Mouse (Mus musculus) right cerebral cortex, postnatal 25 days (tissue): ENCODE measurements around the gene Msh6.
A peak's percentile ranks its signal among the peaks of the same experiment; 100 is the strongest.
"Not testable (repeated sequence)": the region's sequence is repeated elsewhere in the genome, so short reads cannot be mapped to it uniquely, and the experiment has no call there.

Source experiments
- DNase-seq: peaks from one replicate; pipeline ENCODE4 v3.0.0; 2022

Gene Msh6

DNA sequence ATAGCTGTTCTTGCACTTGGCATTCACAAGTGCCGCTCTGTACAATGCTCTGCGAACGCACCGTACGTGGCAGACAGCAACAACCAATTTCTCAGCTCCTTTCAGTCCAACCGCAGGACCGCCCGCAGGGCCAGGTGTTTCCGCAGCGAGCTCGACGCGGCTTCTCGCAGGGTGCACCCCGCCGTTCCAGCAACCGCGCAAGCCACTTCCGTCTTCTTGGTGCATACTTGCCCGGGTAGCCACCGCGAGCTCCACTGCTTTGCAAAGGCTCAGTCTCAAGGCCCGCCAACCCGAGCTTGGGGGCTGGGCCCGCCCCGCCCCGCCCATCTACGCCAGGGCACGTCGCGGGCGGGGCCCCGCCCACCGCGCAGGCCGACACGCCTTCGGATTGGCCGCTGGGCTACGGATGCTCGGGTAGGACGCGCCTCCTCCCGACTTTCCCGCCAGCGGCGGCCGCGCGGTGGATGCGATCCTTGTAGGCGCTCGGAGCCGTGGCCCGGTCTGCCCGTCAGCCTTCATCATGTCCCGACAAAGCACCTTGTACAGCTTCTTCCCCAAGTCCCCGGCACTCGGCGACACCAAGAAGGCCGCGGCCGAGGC, at the start of gene Msh6:
TSS of gene Msh6 (plus strand) at position 434 of the 600 bp plus-strand sequence.
- DNase-seq: peak; percentile 85

DNA sequence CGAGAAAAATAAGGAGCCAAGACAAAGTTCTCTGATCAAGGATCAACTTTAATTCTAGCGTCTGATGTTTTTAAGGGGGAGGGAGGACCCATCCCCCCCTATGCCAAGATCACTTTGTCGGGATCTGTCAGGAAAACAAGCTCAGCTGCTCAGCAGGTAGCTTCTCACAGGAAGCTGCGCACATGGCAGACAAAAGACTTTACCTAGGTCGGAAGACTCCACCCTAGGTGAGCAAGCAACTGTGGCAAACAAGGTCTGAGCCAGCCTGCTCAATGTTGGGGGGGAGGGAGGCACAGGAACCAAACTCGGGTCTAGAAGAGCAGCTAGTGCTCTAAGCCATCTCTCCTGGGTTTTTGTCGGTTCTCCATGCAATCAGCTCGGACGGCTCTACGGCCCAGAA, 40.5 kb upstream of the Msh6 start:
- no peak for DNase-seq

DNA sequence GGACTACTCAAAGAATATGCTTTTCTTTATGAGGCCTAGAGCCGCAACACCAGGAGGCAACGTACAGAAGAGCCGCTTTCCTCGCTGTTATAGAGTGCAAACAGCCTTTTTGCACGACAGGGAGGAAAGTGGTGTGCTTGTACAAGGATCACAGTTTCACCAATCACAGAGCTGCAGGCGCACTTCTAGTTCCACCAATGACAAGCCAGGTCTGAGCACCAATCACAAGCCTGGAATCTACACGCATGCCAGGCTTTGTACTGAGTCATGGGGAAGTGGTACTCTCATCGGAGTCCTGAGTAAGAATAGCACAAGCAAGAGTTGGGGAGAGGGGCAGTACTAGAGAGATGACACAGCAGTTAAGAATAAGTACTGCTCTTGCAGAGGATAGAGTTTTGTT, 40.1 kb upstream of the Msh6 start:
- DNase-seq: no peak

GRCm38 (mm10) chr17:87936156-87936555, 38.7 kb upstream of the Msh6 start:
- DNase-seq: no peak

- peak; percentile 82 for DNase-seq
Observed at GRCm38 (mm10) chr17:87948965-87949584, 25.8 kb upstream of the Msh6 start.

DNA sequence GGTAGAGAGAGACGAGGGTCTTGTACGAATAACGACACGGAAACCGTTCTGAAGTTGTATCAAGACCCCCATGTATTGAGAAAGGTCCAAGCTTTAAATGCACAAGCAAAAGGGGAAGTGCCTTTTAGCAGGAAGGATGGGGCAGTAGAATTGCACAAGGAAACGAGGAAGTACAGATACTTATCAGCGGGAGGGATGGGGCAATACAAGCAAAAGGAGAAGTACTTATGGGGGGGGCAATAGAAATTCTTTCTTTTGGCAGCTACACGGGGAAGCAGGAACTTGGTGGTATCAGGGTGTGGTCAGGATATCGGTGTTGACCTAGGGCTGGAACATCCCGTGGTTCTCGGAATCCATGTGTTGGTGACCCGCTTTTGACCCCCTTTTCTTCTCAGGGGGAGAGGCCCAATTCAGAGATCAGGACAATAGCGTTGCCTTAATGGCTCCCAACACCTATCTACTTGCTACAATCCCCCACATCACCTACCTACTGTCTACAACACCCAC, 20.2 kb upstream of the Msh6 start:
- DNase-seq: not testable (repeated sequence)

GRCm38 (mm10) chr17:87957096-87957840, 17.6 kb upstream of the Msh6 start:
- DNase-seq: no peak

GRCm38 (mm10) chr17:87958283-87958682, 16.6 kb upstream of the Msh6 start:
- no peak for DNase-seq

- not testable (repeated sequence) for DNase-seq
Observed at GRCm38 (mm10) chr17:87959406-87959805, 15.5 kb upstream of the Msh6 start.

GRCm38 (mm10) chr17:87959931-87960330, 14.9 kb upstream of the Msh6 start:
- DNase-seq: not testable (repeated sequence)

DNA sequence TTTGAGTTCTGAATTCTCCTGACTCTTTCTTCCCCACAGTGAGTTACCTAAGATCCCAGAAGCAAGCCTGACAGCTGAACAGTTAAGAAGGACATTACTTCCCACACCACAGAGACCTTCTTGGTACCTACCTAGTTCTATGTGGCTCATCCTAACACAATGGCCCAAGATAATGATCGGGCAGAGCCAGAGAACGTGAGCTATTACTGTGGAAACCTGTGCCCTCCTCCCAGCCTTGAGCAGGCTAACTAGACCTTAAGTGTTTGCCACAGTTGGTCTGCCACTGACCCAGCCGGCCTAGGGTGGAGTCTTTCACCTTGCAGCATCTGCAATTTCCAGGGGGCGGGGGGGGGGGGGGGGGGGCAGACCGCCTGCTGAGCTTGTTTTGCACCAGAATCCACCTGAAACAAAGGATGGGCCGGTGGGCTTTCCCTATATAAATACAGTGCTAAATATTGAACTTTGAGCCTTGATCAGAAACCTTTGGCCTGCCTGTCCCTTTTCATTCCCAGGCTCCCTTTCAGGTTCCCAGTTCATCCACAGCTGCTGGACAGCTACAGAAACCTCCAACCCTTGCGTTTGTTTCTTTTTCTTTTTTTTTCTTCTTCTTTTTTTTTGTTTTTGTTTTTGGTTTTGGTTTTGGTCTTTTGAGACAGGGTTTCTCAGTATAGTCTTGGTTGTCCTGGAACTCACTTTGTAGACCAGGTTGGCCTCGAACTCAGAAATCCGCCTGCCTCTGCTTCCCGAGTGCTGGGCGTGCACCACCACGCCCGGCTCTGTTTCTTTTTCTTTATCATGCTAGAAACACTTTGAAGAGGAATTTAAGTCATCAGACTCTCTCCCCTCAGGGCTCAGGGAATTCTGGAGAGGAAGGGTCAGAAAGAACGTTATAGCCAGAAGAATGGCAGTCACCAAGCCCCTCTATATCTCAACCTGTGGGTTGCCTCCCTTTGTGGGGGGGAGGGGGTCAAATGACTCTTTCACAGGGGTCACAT, 11.5 kb upstream of the Msh6 start:
- DNase-seq: no peak

GRCm38 (mm10) chr17:87968483-87968926, 6.4 kb upstream of the Msh6 start:
- not testable (repeated sequence) for DNase-seq

GRCm38 (mm10) chr17:87971696-87972591, 2.9 kb upstream of the Msh6 start:
- not testable (repeated sequence) for DNase-seq

DNA sequence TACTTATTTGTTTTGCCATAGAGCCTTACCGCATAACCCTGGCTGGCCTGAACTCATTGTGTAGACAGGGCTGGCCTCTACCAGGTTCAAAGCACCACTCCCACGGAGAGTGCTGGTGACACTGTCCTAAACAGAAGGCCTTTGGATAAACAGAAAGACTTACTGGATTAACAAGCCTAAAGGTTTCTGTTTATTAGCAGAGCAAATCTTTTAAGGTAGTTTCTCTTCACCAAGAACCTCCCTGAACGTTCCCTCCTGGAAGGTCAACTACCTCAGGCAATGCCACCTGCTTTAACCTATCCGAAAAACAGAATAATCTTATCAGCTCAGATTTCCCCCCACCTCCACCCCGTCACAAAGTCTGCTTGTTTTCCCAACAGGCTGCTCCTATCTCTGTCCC, 2.0 kb upstream of the Msh6 start:
- DNase-seq: no peak

- DNase-seq: no peak
Observed at GRCm38 (mm10) chr17:87973261-87974167, 1.3 kb upstream of the Msh6 start.

DNA sequence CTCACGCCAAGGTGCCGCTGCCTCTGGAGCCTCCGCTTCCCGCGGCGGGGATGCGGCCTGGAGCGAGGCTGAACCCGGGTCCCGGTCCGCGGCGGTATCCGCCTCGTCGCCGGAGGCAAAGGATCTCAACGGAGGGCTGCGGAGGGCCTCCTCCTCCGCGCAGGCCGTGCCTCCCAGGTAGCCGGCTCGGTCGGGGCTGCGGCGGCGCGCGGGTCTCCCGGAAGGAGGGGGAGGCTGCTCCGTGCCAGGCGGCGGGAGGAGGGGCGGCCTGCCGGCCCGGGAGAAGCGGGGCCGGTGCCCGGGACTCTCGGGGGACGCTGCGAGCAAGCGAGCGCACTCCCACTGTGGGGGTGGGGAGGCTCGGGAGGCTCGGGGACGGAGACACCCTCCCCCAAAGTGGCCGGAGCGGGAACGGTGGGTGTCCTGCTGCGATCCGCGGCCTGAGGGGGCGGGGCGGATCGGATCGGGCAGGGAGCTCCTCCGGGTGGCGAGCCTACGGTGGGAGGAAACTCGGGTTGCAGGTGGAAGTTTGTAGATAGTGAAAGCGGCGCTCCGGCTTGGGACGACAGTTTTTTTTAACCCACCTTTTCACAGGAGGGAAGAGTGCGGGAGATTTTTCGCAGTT, 479 bp downstream of the Msh6 start:
- no peak for DNase-seq

DNA sequence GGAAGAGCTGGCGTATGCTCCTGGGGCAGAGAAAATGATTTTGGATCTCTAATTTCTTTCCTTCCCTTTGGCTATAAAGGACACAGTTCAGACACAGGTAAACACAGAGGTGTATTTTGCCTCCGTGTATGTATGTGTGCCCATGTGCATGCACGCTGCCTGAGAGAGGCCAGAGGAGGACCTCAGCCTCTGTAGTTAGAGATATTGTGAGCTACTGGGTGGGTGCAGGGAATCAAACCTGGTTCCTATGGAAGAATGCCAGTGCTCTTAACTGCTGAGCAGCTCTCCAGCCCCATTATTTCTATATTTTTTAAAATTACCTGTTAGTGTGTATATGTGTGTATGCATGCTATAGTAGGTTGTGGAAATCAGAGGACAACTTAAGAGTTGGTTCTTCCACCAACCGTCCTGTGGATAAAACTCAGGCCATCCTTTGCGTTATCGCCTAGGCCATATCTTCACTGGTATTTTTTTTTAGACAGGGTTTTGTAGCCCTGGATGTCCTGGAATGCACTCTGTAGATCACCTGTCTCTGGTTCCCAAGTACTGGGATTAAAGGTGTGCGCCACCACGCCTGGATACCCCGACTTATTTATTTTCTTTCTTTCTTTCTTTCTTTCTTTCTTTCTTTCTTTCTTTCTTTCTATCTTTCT, 1.4 kb downstream of the Msh6 start:
- DNase-seq: no peak

DNA sequence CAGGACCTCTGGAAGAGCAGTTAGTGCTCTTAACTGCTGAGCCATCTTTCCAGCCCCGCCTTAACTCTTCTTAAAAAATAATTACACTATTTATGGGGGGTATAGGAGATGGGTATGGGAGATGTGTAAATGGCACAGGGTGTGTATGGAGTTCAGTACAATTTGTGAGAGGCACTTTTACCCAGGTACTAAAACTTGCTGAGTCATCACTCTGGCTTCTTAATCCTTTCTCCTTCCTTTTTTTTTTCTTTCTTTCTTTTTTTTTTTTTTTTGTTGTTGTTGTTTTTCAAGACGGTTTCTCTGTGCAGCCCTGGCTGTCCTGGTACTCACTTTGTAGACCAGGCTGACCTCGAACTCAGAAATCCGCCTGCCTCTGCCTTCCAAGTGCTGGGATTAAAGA, 2.1 kb downstream of the Msh6 start:
- not testable (repeated sequence) for DNase-seq

GRCm38 (mm10) chr17:87979696-87980095, 4.8 kb downstream of the Msh6 start:
- not testable (repeated sequence) for DNase-seq
